Mouse (Mus musculus) liver, postnatal 0 days (tissue): ENCODE results near the gene Fgf5.

Experiments used
- CTCF ChIP-seq: sonication (generic); IDR thresholded peaks from 2 replicates; pipeline ENCODE4 v1.5.1; 2016; ENCODE audit warnings: antibody characterized with exemption, low read depth
- EP300 ChIP-seq: IDR thresholded peaks from 2 replicates; pipeline ENCODE4 v1.6.1; 2016; ENCODE audit warnings: antibody characterized with exemption, low read depth, mild to moderate bottlenecking

DNA sequence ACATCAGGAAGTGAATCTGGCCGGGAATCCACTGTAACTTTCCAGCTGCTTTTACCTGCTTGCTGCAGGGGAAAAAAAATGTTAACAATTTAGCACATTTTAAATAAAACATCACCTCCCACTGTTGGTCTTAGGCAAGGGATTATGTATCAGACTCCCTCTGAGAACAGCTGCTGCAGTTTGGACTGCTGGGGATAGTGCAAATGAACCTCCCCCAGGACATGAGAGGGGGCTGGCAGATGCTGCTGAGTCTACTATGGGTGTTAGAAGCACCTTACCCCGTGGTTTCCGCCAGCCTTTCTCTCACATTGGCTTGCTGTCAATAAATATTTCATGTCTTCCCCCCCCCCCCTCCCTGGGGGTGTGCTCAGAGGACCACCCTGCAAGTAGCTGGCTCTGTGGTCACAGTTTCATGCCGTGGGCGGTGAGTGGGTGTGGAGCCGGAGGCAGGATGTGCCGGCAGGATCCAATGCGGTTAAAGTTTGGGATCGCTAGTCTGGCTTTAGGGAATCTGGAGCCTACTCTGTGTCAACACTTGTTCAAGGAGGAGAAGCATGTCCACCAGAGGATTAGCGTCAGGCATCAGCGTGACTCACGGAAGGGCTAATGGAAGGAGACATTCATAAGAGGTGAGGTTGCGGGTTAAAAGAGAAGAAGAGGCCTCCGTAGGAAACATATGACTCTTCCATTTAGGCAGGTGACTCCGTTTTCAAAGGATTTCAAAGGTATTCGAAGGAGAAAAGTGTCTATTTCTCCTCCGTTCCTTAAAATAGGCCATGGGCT, 29.9 kb downstream of the Fgf5 start:
- TF ChIP-seq CTCF: no peak
- no peak for TF ChIP-seq EP300
